Mouse (Mus musculus) lung, embryonic 14.5 days (tissue): ENCODE results near the gene Sds. TPM values are rescaled to one million over a fixed set of nuclear protein-coding genes. Genes with fewer than 3 reads are reported as not detected.

Experiments
- ATAC-seq: fragments of 200-750 bp; cut with Nextera tagmentation; 2 replicates; pipeline ENCODE4 v1.8.0; 2017; ENCODE audit warnings: mild to moderate bottlenecking, moderate TSS enrichment, moderate library complexity; ENCODE audit not compliant: insufficient read depth
- DNase-seq: peaks from one replicate; pipeline ENCODE4 v3.0.0-alpha.2; 2015
- H3K27ac ChIP-seq: fragments of 300-500 bp; sonication (generic); 2 replicates; pipeline ENCODE4 v1.5.1; 2014; ENCODE audit warnings: low read depth, mild to moderate bottlenecking, moderate library complexity
- H3K27me3 ChIP-seq: fragments of 300-500 bp; sonication (generic); 2 replicates; pipeline ENCODE4 v1.6.1; 2014; ENCODE audit warnings: low read length, control low read depth; ENCODE audit not compliant: insufficient read depth
- H3K36me3 ChIP-seq: fragments of 300-500 bp; sonication (generic); 2 replicates; pipeline ENCODE4 v1.6.1; 2014; ENCODE audit warnings: control low read depth; ENCODE audit not compliant: insufficient read depth
- H3K4me1 ChIP-seq: fragments of 300-500 bp; sonication (generic); 2 replicates; pipeline ENCODE4 v1.6.1; 2014; ENCODE audit warnings: antibody characterized with exemption, control low read depth; ENCODE audit not compliant: insufficient read depth
- H3K4me2 ChIP-seq: fragments of 300-500 bp; sonication (generic); 2 replicates; pipeline ENCODE4 v1.6.1; 2014; ENCODE audit warnings: mild to moderate bottlenecking
- H3K4me3 ChIP-seq: fragments of 300-500 bp; sonication (generic); 2 replicates; pipeline ENCODE4 v1.5.1; 2014; ENCODE audit warnings: low read depth, low read length
- H3K9ac ChIP-seq: fragments of 300-500 bp; sonication (generic); 2 replicates; pipeline ENCODE4 v1.6.1; 2014
- H3K9me3 ChIP-seq: fragments of 300-500 bp; sonication (generic); 2 replicates; pipeline ENCODE4 v1.6.1; 2016; ENCODE audit warnings: low read depth, low read length, control low read depth
- CTCF ChIP-seq: IDR thresholded peaks from 2 replicates; pipeline ENCODE4 v1.5.1; 2016; ENCODE audit warnings: antibody characterized with exemption, low read depth
- WGBS: fragments of 180-500 bp; shearing (Covaris S2); extraction: QIAGEN DNeasy Blood & Tissue Kit; methylation state at CpG from one replicate; pipeline ENCODE4 v1.1.7; 2014; 5-methylcytosine and 5-hydroxymethylcytosine counted together
- polyA plus RNA-seq: library from polyadenylated mRNA; unstranded; fragments of >200 nt; fragmentation: Nextera tagmentation; extraction: Ambion mirVana; gene quantifications from 2 replicates; pipeline ENCODE4 v1.2.1, GENCODE M21; 2014

Gene Sds
- polyA plus RNA-seq, 1 experiment from 2014 or later, result not detected

DNA sequence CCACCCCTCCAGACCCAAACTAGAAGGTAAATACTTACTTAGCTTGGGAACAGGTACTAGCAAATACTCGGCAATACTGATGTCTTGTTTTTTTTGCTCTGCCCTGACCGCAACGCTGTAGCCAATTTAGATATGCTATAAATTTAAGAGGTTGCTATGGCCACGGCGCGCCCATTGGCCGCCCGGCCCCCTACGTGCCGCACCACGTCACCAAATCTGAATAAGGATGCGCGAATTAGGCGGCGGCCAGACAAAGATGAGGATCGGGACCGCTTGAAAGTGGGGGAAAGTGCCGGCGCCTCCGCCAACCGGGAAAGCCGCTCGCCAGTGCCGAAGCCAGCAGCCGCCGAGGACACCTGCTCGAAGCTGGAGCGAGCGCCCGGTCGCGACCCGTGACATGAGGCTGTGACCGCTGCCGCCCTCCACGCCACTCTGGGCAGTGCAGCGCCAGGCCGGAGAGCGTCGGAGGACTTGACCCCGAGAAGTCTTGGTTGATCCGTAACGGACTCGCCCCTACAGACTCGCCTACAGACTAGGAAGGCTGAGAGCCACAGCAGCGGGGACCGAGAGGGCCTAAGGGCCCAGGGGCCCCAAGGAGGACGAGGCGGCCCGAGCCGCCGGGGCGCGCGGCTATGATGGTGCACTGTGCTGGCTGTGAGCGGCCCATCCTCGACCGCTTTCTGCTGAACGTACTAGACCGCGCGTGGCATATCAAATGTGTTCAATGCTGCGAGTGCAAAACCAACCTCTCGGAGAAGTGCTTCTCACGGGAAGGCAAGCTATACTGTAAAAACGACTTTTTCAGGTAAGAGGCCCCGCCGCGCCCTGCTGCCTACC is 44.5 kb upstream of the Sds start, which contains the start of gene Lhx5:
Gene Lhx5, plus strand, starts transcription at position 51 of the 837 bp plus-strand sequence.
- Histone ChIP-seq H3K27ac (no peak within 1 kb of the TSS), H3K4me2 (no peak within 1 kb of the TSS), H3K9ac (no peak within 1 kb of the TSS), H3K36me3 (no peaks in the 10 kb centered on the region), H3K4me1 (no peaks in the 10 kb centered on the region), H3K9me3 (no peaks in the 10 kb centered on the region), H3K27me3 (peaks cover 98% of the 10 kb centered on the region), H3K4me3 (no peak within 1 kb of the TSS)
- ATAC-seq (no peak), DNase-seq (no peak)
- WGBS, result 2% methylated on average over 69 of the region's 69 CpGs
- no peak for TF ChIP-seq CTCF

DNA sequence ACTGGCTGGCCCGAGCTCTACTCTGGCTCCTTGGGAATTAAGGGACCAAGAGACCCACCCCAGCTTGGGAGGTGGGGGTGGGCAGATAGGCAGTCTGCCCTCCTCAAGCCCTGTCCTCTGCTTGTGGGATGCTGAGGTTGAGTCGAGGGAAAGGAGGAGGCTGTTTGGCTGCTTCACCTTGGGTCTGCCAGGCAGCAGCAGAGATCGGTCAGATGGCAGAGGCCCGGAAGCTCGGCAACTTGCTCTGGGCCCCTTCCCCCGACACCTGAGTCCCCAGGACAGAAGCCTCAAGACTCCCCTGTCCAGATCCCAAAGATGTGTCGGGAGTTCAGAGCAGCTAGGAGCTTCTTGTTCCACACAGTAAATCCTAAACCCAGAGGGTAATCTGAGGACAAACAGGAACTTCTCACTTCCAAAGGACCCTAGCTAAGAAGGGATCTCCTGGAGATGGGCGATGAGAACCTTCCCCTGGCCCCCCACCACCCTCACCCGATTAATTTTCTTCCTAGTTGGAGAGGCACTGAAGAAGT is 43.8 kb upstream of the Sds start:
- TF ChIP-seq CTCF, result no peak
- H3K4me2 ChIP-seq, result no peak overlapping the region
- ATAC-seq (no peak), DNase-seq (no peak)
- no peak overlapping the region for H3K27ac ChIP-seq
- H3K4me1 ChIP-seq, result no peaks in the 10 kb centered on the region
- H3K36me3 ChIP-seq, result no peaks in the 10 kb centered on the region
- 1% methylated on average over 9 of the region's 9 CpGs for WGBS
- peaks cover 98% of the 10 kb centered on the region for H3K27me3 ChIP-seq
- no peak overlapping the region for H3K4me3 ChIP-seq
- no peaks in the 10 kb centered on the region for H3K9me3 ChIP-seq
- H3K9ac ChIP-seq, result no peak overlapping the region

DNA sequence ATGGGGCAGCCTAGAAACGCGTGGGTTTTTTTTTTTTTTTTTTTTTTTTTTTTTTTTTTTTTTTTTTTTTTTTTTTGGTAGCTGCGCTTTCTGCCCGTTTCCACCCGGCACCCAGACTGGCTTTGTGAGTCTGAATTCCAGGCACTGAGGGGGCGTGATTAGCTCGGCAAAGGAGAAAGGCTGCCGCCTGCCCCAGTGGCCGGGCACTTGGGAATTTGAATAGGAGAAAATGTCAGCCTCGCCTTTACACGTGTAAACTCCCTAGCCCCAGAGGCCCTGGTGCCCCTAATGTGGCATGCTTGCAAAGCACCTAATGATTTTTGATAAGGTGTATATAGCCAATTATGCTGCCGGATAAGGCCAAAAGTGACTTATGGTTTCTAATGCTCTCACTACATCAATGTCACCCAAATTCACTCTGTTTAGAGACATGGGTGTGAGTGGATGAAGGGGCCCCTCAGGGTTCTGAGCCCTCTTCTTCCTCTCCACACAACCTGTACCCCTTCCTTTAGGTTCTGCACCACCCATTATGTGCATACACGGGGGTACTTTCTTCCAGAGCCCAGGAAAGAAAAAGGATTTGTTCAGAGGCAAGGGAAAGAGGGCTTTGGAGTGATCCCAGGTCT is 43.1 kb upstream of the Sds start:
- peaks cover 98% of the 10 kb centered on the region for H3K27me3 ChIP-seq
- under 1% methylated on average over 13 of the region's 13 CpGs for WGBS
- no peak overlapping the region for H3K9ac ChIP-seq
- no peaks in the 10 kb centered on the region for H3K36me3 ChIP-seq
- no peak overlapping the region for H3K4me2 ChIP-seq
- no peak overlapping the region for H3K27ac ChIP-seq
- DNase-seq, result no peak
- H3K4me3 ChIP-seq, result no peak overlapping the region
- ATAC-seq, result no peak
- TF ChIP-seq CTCF, result no peak
- H3K4me1 ChIP-seq, result no peaks in the 10 kb centered on the region
- H3K9me3 ChIP-seq, result no peaks in the 10 kb centered on the region

DNA sequence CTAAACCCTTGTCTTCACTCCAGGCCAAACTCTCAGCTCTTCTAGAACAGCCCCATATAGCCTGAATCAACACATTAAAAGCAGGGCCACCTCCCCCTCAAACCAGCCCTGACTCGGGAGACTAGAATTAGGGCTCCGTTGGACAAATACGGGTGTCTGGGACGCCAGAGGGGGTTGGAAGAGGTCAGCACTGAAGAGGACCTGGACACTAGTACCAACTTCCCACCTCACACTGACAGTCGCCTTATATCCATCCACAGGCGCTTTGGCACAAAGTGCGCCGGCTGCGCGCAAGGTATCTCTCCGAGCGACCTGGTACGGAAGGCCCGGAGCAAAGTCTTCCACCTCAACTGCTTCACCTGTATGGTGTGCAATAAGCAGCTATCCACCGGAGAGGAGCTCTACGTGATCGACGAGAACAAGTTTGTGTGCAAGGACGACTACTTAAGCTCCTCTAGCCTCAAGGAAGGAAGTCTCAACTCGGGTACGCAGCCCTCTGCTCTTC is 42.0 kb upstream of the Sds start:
- ATAC-seq, result no peak

DNA sequence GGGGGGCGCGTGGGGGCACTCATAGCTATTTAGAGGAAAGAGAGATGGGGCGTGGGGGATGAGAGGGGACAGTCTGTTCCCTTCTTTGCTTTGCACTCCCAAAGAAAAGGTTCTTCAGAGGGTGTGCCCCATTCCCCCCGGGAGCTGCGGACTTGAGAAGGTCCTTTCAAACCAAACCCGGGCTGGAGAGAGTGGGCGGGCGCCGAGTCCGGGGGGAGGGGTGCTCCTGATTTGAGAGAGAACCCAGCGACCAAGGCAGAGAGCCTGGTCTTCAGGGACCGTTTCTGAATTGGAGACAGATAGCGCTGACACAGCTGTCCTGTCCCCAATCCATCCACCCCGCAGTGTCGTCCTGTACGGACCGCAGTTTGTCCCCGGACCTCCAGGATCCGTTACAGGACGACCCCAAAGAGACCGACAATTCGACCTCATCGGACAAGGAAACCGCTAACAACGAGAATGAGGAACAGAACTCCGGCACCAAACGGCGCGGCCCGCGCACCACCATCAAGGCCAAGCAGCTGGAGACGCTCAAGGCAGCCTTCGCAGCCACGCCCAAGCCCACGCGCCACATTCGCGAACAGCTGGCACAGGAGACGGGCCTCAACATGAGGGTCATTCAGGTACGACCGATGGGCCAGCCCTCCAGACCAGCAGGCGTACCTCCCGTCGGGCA is 41.2 kb upstream of the Sds start:
- H3K27ac ChIP-seq, result no peak overlapping the region

More for the DNA sequence above, 42.0 kb upstream of the Sds start:
- DNase-seq, result no peak
- Histone ChIP-seq H3K27me3 (peaks cover 99% of the 10 kb centered on the region), H3K9ac (no peak overlapping the region), H3K4me3 (no peak overlapping the region), H3K4me2 (no peak overlapping the region), H3K4me1 (no peaks in the 10 kb centered on the region), H3K9me3 (no peaks in the 10 kb centered on the region), H3K27ac (no peak overlapping the region), H3K36me3 (no peaks in the 10 kb centered on the region)
- TF ChIP-seq CTCF, result no peak
- 2% methylated on average over 21 of the region's 21 CpGs for WGBS

DNA sequence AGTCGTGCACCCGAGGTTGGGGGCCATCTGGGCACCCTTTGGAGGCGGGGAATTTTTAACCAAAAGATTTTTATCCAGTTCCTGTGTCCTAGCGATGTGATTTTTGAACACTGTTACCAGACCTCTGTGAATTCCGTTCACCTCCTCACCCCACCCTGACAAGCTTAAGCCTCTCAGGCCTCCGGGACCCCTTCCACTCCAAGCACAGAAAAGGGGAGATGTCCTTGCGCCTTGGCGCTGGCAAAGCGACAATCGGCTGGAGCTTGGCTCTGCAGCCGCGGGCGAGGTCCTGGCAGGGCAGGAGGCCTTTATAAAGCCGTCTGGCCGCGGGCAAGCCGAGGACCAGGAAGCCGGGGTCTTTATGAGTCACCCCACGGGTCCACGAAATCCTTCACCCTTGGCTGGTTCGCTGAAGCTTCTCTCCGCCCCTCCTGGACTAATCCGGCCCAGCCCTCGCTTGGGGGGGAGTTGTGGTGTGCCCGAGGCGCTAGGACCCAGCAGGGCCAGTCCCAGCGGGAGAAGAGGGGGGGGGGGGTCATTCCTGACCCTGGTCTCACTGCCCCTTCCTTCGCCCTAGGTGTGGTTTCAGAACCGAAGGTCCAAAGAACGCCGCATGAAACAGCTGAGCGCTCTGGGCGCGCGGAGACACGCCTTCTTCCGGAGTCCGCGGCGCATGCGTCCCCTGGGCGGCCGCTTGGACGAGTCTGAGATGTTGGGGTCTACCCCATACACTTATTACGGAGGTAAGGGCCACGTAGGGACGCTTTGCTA is 40.4 kb upstream of the Sds start:
- Histone ChIP-seq H3K27me3 (peaks cover 99% of the 10 kb centered on the region), H3K27ac (no peak overlapping the region), H3K9me3 (no peaks in the 10 kb centered on the region), H3K36me3 (no peaks in the 10 kb centered on the region), H3K9ac (no peak overlapping the region; the same call in 1 of the 2 replicates), H3K4me3 (peak overlapping the region; percentile 39), H3K4me1 (no peaks in the 10 kb centered on the region), H3K4me2 (peak overlapping the region; percentile 67)
- under 1% methylated on average over 47 of the region's 47 CpGs for whole genome bisulfite sequencing
- peak; percentile 32; the same call in 1 of the 2 replicates for ATAC-seq
- DNase-seq, result peak; percentile 39
- no peak for TF ChIP-seq CTCF

More for the DNA sequence above, 41.2 kb upstream of the Sds start:
- ATAC-seq, result no peak
- 1% methylated on average over 44 of the region's 44 CpGs for WGBS
- H3K4me2 ChIP-seq, result no peak overlapping the region
- H3K9me3 ChIP-seq, result no peaks in the 10 kb centered on the region
- DNase-seq, result no peak
- H3K9ac ChIP-seq, result no peak overlapping the region
- H3K27me3 ChIP-seq, result peaks cover 99% of the 10 kb centered on the region
- no peak overlapping the region for H3K4me3 ChIP-seq
- H3K4me1 ChIP-seq, result no peaks in the 10 kb centered on the region
- no peak for TF ChIP-seq CTCF
- H3K36me3 ChIP-seq, result no peaks in the 10 kb centered on the region
